Mouse (Mus musculus) brown adipose tissue, adult 24 weeks (tissue): ENCODE data around the gene Gprc5d. TPM values are rescaled to one million over a fixed set of nuclear protein-coding genes. Genes with fewer than 3 reads are reported as not detected.

Experiments
- H3K27ac ChIP-seq: fragments of 200-500 bp; replicated peaks from 2 replicates; pipeline ENCODE4 v1.5.1; 2012; ENCODE audit warnings: low read depth, mild to moderate bottlenecking, low read length
- H3K4me1 ChIP-seq: fragments of 200-500 bp; 2 replicates; pipeline ENCODE4 v1.6.1; 2012; ENCODE audit warnings: low read length, mixed read lengths; ENCODE audit not compliant: control insufficient read depth, insufficient read depth, insufficient read length
- H3K4me3 ChIP-seq: fragments of 200-500 bp; 2 replicates; pipeline ENCODE4 v1.5.1; 2012; ENCODE audit warnings: low read depth, mild to moderate bottlenecking, low read length, moderate library complexity; ENCODE audit not compliant: insufficient read depth
- polyA plus RNA-seq: library from polyadenylated mRNA; stranded (reverse); fragments of >200 nt; gene quantifications from 2 replicates; pipeline ENCODE4 v1.2.4, GENCODE M21; 2012; ENCODE audit not compliant: missing spikeins, insufficient read depth, insufficient read length

Gprc5d gene
- polyA plus RNA-seq, 1 experiment = not detected

- Histone ChIP-seq H3K4me3 (no peak overlapping the region), H3K27ac (no peak overlapping the region), H3K4me1 (no peaks in the 10 kb centered on the region)
Observed at GRCm38 (mm10) chr6:135145976-135146375, 27.9 kb upstream of the Gprc5d start.

GRCm38 (mm10) chr6:135144516-135144915 is 26.4 kb upstream of the Gprc5d start:
- no peaks in the 10 kb centered on the region for H3K4me1 ChIP-seq
- no peak overlapping the region for H3K27ac ChIP-seq
- no peak overlapping the region for H3K4me3 ChIP-seq

- H3K27ac ChIP-seq = no peak overlapping the region
- H3K4me3 ChIP-seq = no peak overlapping the region
- no peaks in the 10 kb centered on the region for H3K4me1 ChIP-seq
Observed at GRCm38 (mm10) chr6:135143151-135143550, 25.1 kb upstream of the Gprc5d start.

GRCm38 (mm10) chr6:135141451-135142147 is 23.5 kb upstream of the Gprc5d start:
- no peak overlapping the region for H3K4me3 ChIP-seq
- peaks cover 2% of the 10 kb centered on the region; the same call in 1 of the 2 replicates for H3K4me1 ChIP-seq
- H3K27ac ChIP-seq = no peak overlapping the region

- Histone ChIP-seq H3K4me1 (peaks cover 2% of the 10 kb centered on the region; the same call in 1 of the 2 replicates), H3K4me3 (no peak overlapping the region), H3K27ac (0 out of 2 replicates have a peak overlapping the region, but pooled peaks have one; percentile 13)
Observed at GRCm38 (mm10) chr6:135138746-135139145, 20.7 kb upstream of the Gprc5d start.

GRCm38 (mm10) chr6:135138207-135138606 is 20.1 kb upstream of the Gprc5d start:
- Histone ChIP-seq H3K27ac (0 out of 2 replicates have a peak overlapping the region, but pooled peaks have one; percentile 13), H3K4me1 (peaks cover 2% of the 10 kb centered on the region; the same call in 1 of the 2 replicates), H3K4me3 (no peak overlapping the region)

- 0 out of 2 replicates have a peak overlapping the region, but pooled peaks have one; percentile 46 for H3K27ac ChIP-seq
Observed at GRCm38 (mm10) chr6:135137736-135138135, 19.7 kb upstream of the Gprc5d start.

GRCm38 (mm10) chr6:135136439-135137161 is 18.5 kb upstream of the Gprc5d start:
- Histone ChIP-seq H3K27ac (peak overlapping the region; percentile 56; the same call in 1 of the 2 replicates), H3K4me1 (peaks cover 2% of the 10 kb centered on the region; the same call in 1 of the 2 replicates), H3K4me3 (no peak overlapping the region)

More at GRCm38 (mm10) chr6:135137736-135138135, 19.7 kb upstream of the Gprc5d start:
- H3K4me3 ChIP-seq = no peak overlapping the region
- H3K4me1 ChIP-seq = peaks cover 2% of the 10 kb centered on the region; the same call in 1 of the 2 replicates

GRCm38 (mm10) chr6:135135735-135136134 is 17.7 kb upstream of the Gprc5d start:
- H3K27ac ChIP-seq = no peak overlapping the region
- no peak overlapping the region for H3K4me3 ChIP-seq
- peaks cover 2% of the 10 kb centered on the region; the same call in 1 of the 2 replicates for H3K4me1 ChIP-seq

GRCm38 (mm10) chr6:135133486-135133885 is 15.4 kb upstream of the Gprc5d start:
- H3K4me3 ChIP-seq = no peak overlapping the region

GRCm38 (mm10) chr6:135133086-135133485 is 15.0 kb upstream of the Gprc5d start:
- H3K4me1 ChIP-seq = peaks cover 2% of the 10 kb centered on the region; the same call in 1 of the 2 replicates
- no peak overlapping the region for H3K4me3 ChIP-seq
- H3K27ac ChIP-seq = no peak overlapping the region

More at GRCm38 (mm10) chr6:135133486-135133885, 15.4 kb upstream of the Gprc5d start:
- no peak overlapping the region for H3K27ac ChIP-seq
- H3K4me1 ChIP-seq = peaks cover 2% of the 10 kb centered on the region; the same call in 1 of the 2 replicates

- Histone ChIP-seq H3K27ac (no peak overlapping the region), H3K4me1 (no peaks in the 10 kb centered on the region)
Observed at GRCm38 (mm10) chr6:135124755-135125380, 6.8 kb upstream of the Gprc5d start.

GRCm38 (mm10) chr6:135116479-135116878 is 1.6 kb downstream of the Gprc5d start:
- Histone ChIP-seq H3K4me3 (no peak overlapping the region), H3K27ac (no peak overlapping the region)

More at GRCm38 (mm10) chr6:135124755-135125380, 6.8 kb upstream of the Gprc5d start:
- no peak overlapping the region for H3K4me3 ChIP-seq

GRCm38 (mm10) chr6:135113114-135113436 is 5.0 kb downstream of the Gprc5d start:
- Histone ChIP-seq H3K27ac (no peak overlapping the region), H3K4me1 (no peaks in the 10 kb centered on the region)

More at GRCm38 (mm10) chr6:135116479-135116878, 1.6 kb downstream of the Gprc5d start:
- no peaks in the 10 kb centered on the region for H3K4me1 ChIP-seq

More at GRCm38 (mm10) chr6:135113114-135113436, 5.0 kb downstream of the Gprc5d start:
- H3K4me3 ChIP-seq = no peak overlapping the region
